Mouse (Mus musculus) CD4-positive, CD25-positive, alpha-beta regulatory T cell, adult 4 months (primary cell): ENCODE data around the gene Lrrc37a. TPM values are rescaled to one million over a fixed set of nuclear protein-coding genes. Genes with fewer than 3 reads are reported as not detected.

Source experiments
- polyA plus RNA-seq, 2 experiments: library from polyadenylated mRNA; unstranded; fragments of 100-300 nt; shearing (Covaris generic); gene quantifications; one replicate each; pipeline ENCODE4 v1.2.1; 2017

Gene Lrrc37a
- polyA plus RNA-seq, 2 experiments from 2014 or later: 0.07 TPM; not detected in 1

Other genes starting within 250 kb of the Lrrc37a start
- 10 to 100 TPM; 29.6 to 50.3 TPM for gene Map3k14, start 237.1 kb downstream of the Lrrc37a start, polyA plus RNA-seq
- 10 to 100 TPM; 21.4 to 36.6 TPM for gene Arhgap27, start 140.9 kb downstream of the Lrrc37a start, polyA plus RNA-seq
- gene Plekhm1, start 91.9 kb downstream of the Lrrc37a start, polyA plus RNA-seq: 10 to 100 TPM in 1 of 2 experiments, 1 to 10 TPM in 1; 7.0 to 15.2 TPM
- not detected for gene Gm884, start 116.5 kb upstream of the Lrrc37a start, polyA plus RNA-seq
- gene Lyzl6, start 134.3 kb upstream of the Lrrc37a start, polyA plus RNA-seq: not detected
- gene Rprml, start 145.0 kb upstream of the Lrrc37a start, polyA plus RNA-seq: not detected
- gene Gosr2, start 193.3 kb upstream of the Lrrc37a start, polyA plus RNA-seq: 100 to 1,000 TPM in 1 of 2 experiments, 10 to 100 TPM in 1; 78.8 to 115 TPM
- gene Wnt9b, start 245.2 kb upstream of the Lrrc37a start, polyA plus RNA-seq: not detected